Mouse (Mus musculus): ENCODE measurements around the gene 1700025C18Rik. TPM values are rescaled to one million over a fixed set of nuclear protein-coding genes. Genes with fewer than 3 reads are reported as not detected.

The 1700025C18Rik gene
- total and polyA plus RNA-seq, 2 experiments from 2014 or later = not detected

DNA sequence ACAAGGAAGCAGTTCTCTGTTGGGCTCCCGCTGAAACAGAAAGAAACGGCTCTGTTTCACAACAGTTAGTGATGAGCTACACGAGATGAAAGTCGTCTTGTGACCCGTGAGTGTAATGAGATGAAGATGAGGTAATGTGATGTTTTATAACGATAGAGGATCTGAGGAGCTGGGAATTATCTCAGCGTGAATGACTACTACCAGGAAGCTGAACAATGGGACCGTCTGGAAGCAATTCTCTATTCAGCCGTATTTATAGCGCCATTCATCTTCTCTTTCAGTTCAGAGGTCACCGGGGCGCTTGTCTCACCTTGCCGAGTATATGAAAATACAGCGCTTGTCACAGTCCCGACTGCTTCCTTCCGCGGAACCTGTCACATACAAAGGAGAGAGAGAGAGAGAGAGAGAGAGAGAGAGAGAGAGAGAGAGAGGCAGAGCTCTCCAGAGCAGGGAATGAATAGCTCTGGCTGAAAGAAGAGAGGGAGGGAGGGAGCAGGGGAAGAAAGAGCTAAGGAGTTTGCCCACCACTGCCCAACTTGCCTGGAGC, 47.4 kb downstream of the 1700025C18Rik start:
- DNase-seq (ENCODE audit: low spot score) (peak; percentile 70), ATAC-seq (ENCODE audit: low FRiP score) (peak; percentile 49)
- Histone ChIP-seq H3K4me3 (ENCODE audit: low read depth, low read length) (peak overlapping the region; percentile 9; the same call in 1 of the 2 replicates), H3K27me3 (ENCODE audit: insufficient read depth, low read length) (no peaks in the 10 kb centered on the region), H3K4me1 (ENCODE audit: insufficient read depth, low read length) (peaks cover 4% of the 10 kb centered on the region; the same call in 1 of the 2 replicates), H3K9me3 (ENCODE audit: low read length) (no peaks in the 10 kb centered on the region), H3K4me2 (ENCODE audit: low read depth, low read length, poor library complexity, severe bottlenecking) (peak overlapping the region; percentile 36), H3K27ac (ENCODE audit: low read depth, low read length) (peak overlapping the region; percentile 55), H3K36me3 (ENCODE audit: insufficient read depth, low read length) (no peaks in the 10 kb centered on the region), H3K9ac (replicated peaks; ENCODE audit: low read length, poor library complexity, severe bottlenecking) (no peak overlapping the region)
- WGBS = 2% methylated on average over 17 of the region's 17 CpGs
- TF ChIP-seq CTCF (IDR thresholded peaks at IDR 0.05) = 0 out of 2 replicates have a peak, but pooled peaks have one; percentile 22

DNA sequence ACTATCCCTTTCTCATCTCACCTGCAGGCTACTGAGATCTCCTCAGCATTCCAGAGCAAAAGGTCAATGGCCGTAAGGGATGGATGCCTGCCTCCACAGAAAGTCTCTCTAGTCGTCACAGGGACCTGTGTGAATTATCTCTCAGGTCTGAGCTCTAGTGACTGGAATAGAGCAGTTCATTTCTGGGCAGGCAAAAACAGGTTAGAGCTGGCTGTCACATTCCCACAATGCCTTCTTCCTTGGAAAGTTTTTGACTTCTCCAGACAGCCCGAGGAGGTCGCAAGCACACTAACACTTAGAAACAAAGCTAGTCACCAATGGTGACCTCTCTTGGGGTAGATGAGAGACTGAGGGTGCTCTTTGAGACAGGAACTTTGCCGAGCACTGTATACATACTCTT, 48.4 kb downstream of the 1700025C18Rik start:
- ATAC-seq (ENCODE audit: low FRiP score) (no peak), DNase-seq (ENCODE audit: low spot score) (no peak)
- Histone ChIP-seq H3K27ac (ENCODE audit: low read depth, low read length) (no peak overlapping the region), H3K4me2 (ENCODE audit: low read depth, low read length, poor library complexity, severe bottlenecking) (no peak overlapping the region), H3K9ac (replicated peaks; ENCODE audit: low read length, poor library complexity, severe bottlenecking) (no peak overlapping the region), H3K4me1 (ENCODE audit: insufficient read depth, low read length) (peaks cover 4% of the 10 kb centered on the region; the same call in 1 of the 2 replicates), H3K4me3 (ENCODE audit: low read depth, low read length) (no peak overlapping the region), H3K27me3 (ENCODE audit: insufficient read depth, low read length) (no peaks in the 10 kb centered on the region), H3K36me3 (ENCODE audit: insufficient read depth, low read length) (no peaks in the 10 kb centered on the region), H3K9me3 (ENCODE audit: low read length) (no peaks in the 10 kb centered on the region)
- WGBS = 89% methylated on average over 5 of the region's 5 CpGs
- no peak for TF ChIP-seq CTCF (IDR thresholded peaks at IDR 0.05)

DNA sequence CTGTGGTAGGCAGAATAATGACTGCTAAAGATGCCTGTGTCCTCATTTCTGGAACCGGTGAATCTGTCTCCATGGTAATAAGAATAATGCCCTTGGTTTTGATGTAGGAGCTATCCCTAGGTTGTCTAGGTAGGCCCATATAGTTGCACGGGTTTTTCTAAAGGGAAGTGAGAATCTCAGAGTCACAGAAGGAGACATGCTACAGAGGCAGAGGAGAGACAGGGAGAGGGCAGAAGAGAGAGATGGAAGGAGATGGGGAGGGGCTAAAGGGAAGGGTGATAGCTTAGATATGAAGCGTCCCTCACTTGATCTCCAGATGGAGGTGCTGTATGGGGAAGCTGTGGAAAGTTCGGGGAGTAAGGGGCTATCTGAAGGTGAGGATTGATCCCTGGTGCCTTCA, 53.1 kb downstream of the 1700025C18Rik start:
- Histone ChIP-seq H3K4me2 (ENCODE audit: low read depth, low read length, poor library complexity, severe bottlenecking) (no peak overlapping the region), H3K4me3 (ENCODE audit: low read depth, low read length) (no peak overlapping the region), H3K9ac (replicated peaks; ENCODE audit: low read length, poor library complexity, severe bottlenecking) (no peak overlapping the region), H3K9me3 (ENCODE audit: low read length) (no peaks in the 10 kb centered on the region), H3K27me3 (ENCODE audit: insufficient read depth, low read length) (no peaks in the 10 kb centered on the region), H3K36me3 (ENCODE audit: insufficient read depth, low read length) (no peaks in the 10 kb centered on the region), H3K4me1 (ENCODE audit: insufficient read depth, low read length) (no peaks in the 10 kb centered on the region), H3K27ac (ENCODE audit: low read depth, low read length) (no peak overlapping the region)
- 74% methylated on average over 4 of the region's 4 CpGs for WGBS
- ATAC-seq (ENCODE audit: low FRiP score) (no peak), DNase-seq (ENCODE audit: low spot score) (no peak)
- no peak for TF ChIP-seq CTCF (IDR thresholded peaks at IDR 0.05)

DNA sequence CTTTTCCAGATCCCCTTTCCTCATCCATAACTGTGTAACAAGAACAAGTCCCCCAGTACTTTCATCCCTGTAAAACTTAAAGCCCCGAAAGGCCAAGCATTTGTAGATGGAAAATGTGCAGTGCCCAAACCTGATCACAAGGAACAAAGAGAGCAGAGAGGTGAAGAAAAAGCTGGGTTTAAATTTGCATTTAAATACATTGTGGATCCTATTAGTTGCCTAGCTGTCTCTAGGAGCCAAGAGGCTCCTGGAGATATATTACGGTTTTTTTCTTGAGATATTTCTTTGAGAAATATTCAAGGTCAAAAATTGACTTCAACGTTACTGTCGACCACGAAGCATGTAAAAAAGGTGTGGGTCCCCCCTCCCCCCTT, 55.5 kb downstream of the 1700025C18Rik start:
- TF ChIP-seq CTCF (IDR thresholded peaks at IDR 0.05) = no peak
- WGBS = 9% methylated on average over 5 of the region's 5 CpGs
- DNase-seq (ENCODE audit: low spot score) = no peak

DNA sequence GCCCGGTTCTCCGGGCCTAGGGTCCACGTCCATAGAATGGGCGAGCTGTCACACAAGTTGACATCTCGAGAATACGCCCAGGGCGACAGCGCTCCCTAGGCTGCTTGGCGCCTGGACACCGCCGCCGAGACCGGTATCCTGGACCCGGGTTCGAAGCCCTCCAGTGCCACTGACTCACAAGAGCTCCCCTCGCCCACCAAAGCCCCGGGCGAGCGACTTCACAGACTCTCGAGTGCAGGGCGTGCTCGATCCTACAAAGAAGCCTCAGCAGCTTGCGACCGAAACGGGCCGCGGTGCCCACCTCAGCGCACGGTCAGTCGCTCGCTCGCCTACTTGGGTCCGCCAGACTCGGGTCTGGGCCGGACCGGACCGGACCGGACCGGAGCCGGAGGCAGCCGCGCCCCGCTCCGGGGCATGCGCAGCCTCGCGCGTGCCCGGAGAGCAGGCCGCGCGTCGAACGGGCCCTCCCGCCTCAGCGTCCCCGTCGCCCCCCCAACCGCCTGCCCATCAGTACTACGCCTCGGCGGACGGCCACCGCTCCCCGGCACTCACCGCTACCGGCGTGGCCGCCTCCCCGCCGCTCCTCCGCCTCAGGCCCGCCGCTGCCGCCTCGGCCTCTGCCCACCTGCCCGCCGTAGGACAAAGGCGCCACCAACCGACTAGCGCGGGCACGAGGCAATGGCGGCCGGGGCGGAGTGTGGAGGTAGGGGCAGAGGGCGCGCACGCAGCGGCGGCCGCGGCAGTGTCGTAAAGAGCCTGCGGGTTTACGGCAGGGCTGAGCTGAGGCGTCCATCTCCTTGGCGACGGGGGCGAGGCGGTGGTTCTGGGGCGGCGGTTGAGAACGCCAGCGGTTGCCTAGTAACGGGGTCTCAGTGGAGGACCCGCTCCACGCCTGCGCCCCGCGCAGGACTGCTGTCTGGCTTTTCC, 56.2 kb downstream of the 1700025C18Rik start, which contains the start of gene Ncoa5:
TSS of gene Ncoa5 (minus strand) at position 737 of the 927 bp plus-strand sequence.
- Histone ChIP-seq H3K9me3 (ENCODE audit: low read length) (no peaks in the 10 kb centered on the region), H3K4me1 (ENCODE audit: insufficient read depth, low read length) (no peaks in the 10 kb centered on the region), H3K27ac (ENCODE audit: low read depth, low read length) (peak within 1 kb of the TSS; percentile 91), H3K4me2 (ENCODE audit: low read depth, low read length, poor library complexity, severe bottlenecking) (peak within 1 kb of the TSS; percentile 66), H3K27me3 (ENCODE audit: insufficient read depth, low read length) (no peaks in the 10 kb centered on the region), H3K36me3 (ENCODE audit: insufficient read depth, low read length) (no peaks in the 10 kb centered on the region), H3K9ac (replicated peaks; ENCODE audit: low read length, poor library complexity, severe bottlenecking) (peak within 1 kb of the TSS; percentile 85), H3K4me3 (ENCODE audit: low read depth, low read length) (peak within 1 kb of the TSS; percentile 91)
- peak; percentile 99 for DNase-seq (ENCODE audit: low spot score)
- under 1% methylated on average over 78 of the region's 111 CpGs for WGBS
- ATAC-seq (ENCODE audit: low FRiP score) = peak; percentile 97
- TF ChIP-seq CTCF (IDR thresholded peaks at IDR 0.05) = peak; percentile 36

More for the DNA sequence above, 55.5 kb downstream of the 1700025C18Rik start:
- H3K4me3 ChIP-seq (ENCODE audit: low read depth, low read length) = peak overlapping the region; percentile 91; the same call in 1 of the 2 replicates
- no peak overlapping the region; the same call in 1 of the 2 replicates for H3K9ac ChIP-seq (replicated peaks; ENCODE audit: low read length, poor library complexity, severe bottlenecking)
- H3K9me3 ChIP-seq (ENCODE audit: low read length) = no peaks in the 10 kb centered on the region
- H3K4me2 ChIP-seq (ENCODE audit: low read depth, low read length, poor library complexity, severe bottlenecking) = peak overlapping the region; percentile 66
- H3K27ac ChIP-seq (ENCODE audit: low read depth, low read length) = peak overlapping the region; percentile 91
- ATAC-seq (ENCODE audit: low FRiP score) = no peak
- H3K4me1 ChIP-seq (ENCODE audit: insufficient read depth, low read length) = no peaks in the 10 kb centered on the region
- H3K27me3 ChIP-seq (ENCODE audit: insufficient read depth, low read length) = no peaks in the 10 kb centered on the region
- no peaks in the 10 kb centered on the region for H3K36me3 ChIP-seq (ENCODE audit: insufficient read depth, low read length)

DNA sequence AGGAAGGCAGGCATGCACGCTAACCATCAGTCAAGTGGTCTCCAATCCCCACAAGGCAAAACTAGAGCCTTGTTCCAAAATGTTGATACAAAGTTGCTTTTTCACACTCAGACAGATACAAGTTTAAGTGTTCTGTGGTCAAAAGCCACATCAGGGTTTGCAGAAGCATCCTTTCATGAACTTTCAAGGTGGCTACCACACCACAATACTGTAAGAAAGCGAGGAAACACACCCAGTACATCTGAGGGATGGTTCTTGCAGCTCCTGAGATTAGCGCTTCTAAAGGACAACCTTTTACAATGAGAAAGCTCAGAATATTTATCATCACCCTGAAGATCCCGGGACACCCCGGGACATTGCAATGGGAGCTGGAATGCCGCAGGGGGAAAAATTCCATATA, 57.2 kb downstream of the 1700025C18Rik start:
- peak overlapping the region; percentile 66 for H3K4me2 ChIP-seq (ENCODE audit: low read depth, low read length, poor library complexity, severe bottlenecking)
- no peak for ATAC-seq (ENCODE audit: low FRiP score)
- no peaks in the 10 kb centered on the region for H3K9me3 ChIP-seq (ENCODE audit: low read length)
- peak overlapping the region; percentile 85 for H3K9ac ChIP-seq (replicated peaks; ENCODE audit: low read length, poor library complexity, severe bottlenecking)
- peak overlapping the region; percentile 91 for H3K4me3 ChIP-seq (ENCODE audit: low read depth, low read length)
- H3K4me1 ChIP-seq (ENCODE audit: insufficient read depth, low read length) = no peaks in the 10 kb centered on the region
- WGBS = 30% methylated on average over 6 of the region's 6 CpGs
- H3K36me3 ChIP-seq (ENCODE audit: insufficient read depth, low read length) = no peaks in the 10 kb centered on the region
- H3K27ac ChIP-seq (ENCODE audit: low read depth, low read length) = no peak overlapping the region
- no peak for TF ChIP-seq CTCF (IDR thresholded peaks at IDR 0.05)
- DNase-seq (ENCODE audit: low spot score) = no peak
- no peaks in the 10 kb centered on the region for H3K27me3 ChIP-seq (ENCODE audit: insufficient read depth, low read length)

All from midbrain, postnatal 0 days (tissue).